Mouse (Mus musculus): ENCODE results near the gene Prf1. TPM values are rescaled to one million over a fixed set of nuclear protein-coding genes. Genes with fewer than 3 reads are reported as not detected.

The Prf1 gene
- polyA plus RNA-seq, 1 experiment from 2014 or later, result not detected

DNA sequence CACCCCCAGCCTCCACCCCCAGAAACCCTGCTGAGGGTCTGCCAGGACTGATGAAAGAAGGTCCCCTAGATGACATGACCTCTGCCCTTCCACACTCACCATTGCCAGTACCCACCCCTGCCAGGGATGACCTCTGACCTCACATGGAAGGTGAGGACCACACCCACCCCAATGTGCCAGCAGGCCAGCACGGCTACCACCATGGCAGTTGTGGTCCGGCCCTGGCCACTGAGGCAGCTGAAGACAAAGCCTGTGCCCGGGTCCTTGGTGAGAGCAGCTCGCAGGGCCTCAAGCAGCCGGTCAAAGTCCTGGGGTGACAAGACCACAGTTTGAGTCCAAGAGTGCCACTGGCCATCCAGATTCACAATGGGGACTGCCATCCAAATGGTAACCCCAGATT, 43.4 kb downstream of the Prf1 start:
- no peak overlapping the region for H3K4me2 ChIP-seq
- no peak for ATAC-seq (ENCODE audit: low FRiP score)
- no peak overlapping the region for H3K9ac ChIP-seq (replicated peaks)
- 0 out of 2 replicates have a peak, but pooled peaks cover 6% of the 10 kb centered on the region for H3K36me3 ChIP-seq
- H3K4me1 ChIP-seq, result peaks cover 12% of the 10 kb centered on the region
- no peak overlapping the region for H3K4me3 ChIP-seq (replicated peaks)
- no peaks in the 10 kb centered on the region for H3K9me3 ChIP-seq (replicated peaks)
- WGBS, result 93% methylated on average over 5 of the region's 5 CpGs
- H3K27ac ChIP-seq (replicated peaks), result no peak overlapping the region
- H3K27me3 ChIP-seq (replicated peaks), result no peaks in the 10 kb centered on the region

- no peaks in the 10 kb centered on the region for H3K27me3 ChIP-seq (replicated peaks)
- no peak overlapping the region for H3K4me2 ChIP-seq
- H3K9ac ChIP-seq (replicated peaks), result no peak overlapping the region
- peak; percentile 30; the same call in 1 of the 2 replicates for ATAC-seq (ENCODE audit: low FRiP score)
- H3K4me3 ChIP-seq (replicated peaks), result no peak overlapping the region
- no peak overlapping the region for H3K27ac ChIP-seq (replicated peaks)
- H3K4me1 ChIP-seq, result peaks cover 17% of the 10 kb centered on the region
- WGBS, result 79% methylated on average over 6 of the region's 6 CpGs
- H3K36me3 ChIP-seq, result 0 out of 2 replicates have a peak, but pooled peaks cover 6% of the 10 kb centered on the region
- no peaks in the 10 kb centered on the region for H3K9me3 ChIP-seq (replicated peaks)
Observed at GRCm38 (mm10) chr10:61341557-61341956, 43.9 kb downstream of the Prf1 start.

GRCm38 (mm10) chr10:61342750-61343149, 45.1 kb downstream of the Prf1 start:
- H3K36me3 ChIP-seq, result 0 out of 2 replicates have a peak, but pooled peaks cover 6% of the 10 kb centered on the region
- no peak overlapping the region for H3K4me2 ChIP-seq
- 96% methylated on average over 13 of the region's 13 CpGs for WGBS
- no peaks in the 10 kb centered on the region for H3K9me3 ChIP-seq (replicated peaks)
- H3K4me1 ChIP-seq, result peaks cover 23% of the 10 kb centered on the region
- no peak overlapping the region for H3K4me3 ChIP-seq (replicated peaks)
- H3K27ac ChIP-seq (replicated peaks), result no peak overlapping the region
- H3K9ac ChIP-seq (replicated peaks), result no peak overlapping the region
- no peaks in the 10 kb centered on the region for H3K27me3 ChIP-seq (replicated peaks)
- ATAC-seq (ENCODE audit: low FRiP score), result no peak

DNA sequence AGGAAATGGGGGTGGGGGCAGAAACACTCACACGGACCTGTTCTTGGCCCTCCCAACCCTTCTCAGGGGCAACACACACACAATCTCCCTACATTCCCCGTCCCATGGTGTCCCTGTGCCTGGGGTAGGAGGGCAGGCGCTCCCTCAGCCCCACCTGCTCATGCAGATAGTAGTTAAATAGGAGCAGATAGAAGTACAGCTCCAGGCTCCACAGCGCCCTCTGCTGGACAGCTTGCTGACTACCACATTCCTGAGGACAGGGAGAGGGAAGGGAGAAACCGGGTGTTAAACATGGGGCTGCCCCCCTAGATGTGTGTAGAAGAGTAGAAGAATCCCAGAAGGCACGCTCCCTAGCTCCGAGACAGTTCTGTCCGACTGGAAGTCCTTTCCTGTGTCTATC, 46.3 kb downstream of the Prf1 start:
- no peak overlapping the region for H3K4me3 ChIP-seq (replicated peaks)
- peaks cover 23% of the 10 kb centered on the region for H3K4me1 ChIP-seq
- H3K36me3 ChIP-seq, result peaks cover 12% of the 10 kb centered on the region
- no peaks in the 10 kb centered on the region for H3K27me3 ChIP-seq (replicated peaks)
- H3K9ac ChIP-seq (replicated peaks), result no peak overlapping the region
- H3K9me3 ChIP-seq (replicated peaks), result no peaks in the 10 kb centered on the region
- 59% methylated on average over 8 of the region's 8 CpGs for WGBS
- ATAC-seq (ENCODE audit: low FRiP score), result no peak
- H3K27ac ChIP-seq (replicated peaks), result no peak overlapping the region
- no peak overlapping the region for H3K4me2 ChIP-seq

- Histone ChIP-seq H3K27ac (replicated peaks) (no peak overlapping the region), H3K9ac (replicated peaks) (no peak overlapping the region), H3K36me3 (peaks cover 19% of the 10 kb centered on the region), H3K4me3 (replicated peaks) (no peak overlapping the region), H3K4me2 (no peak overlapping the region), H3K27me3 (replicated peaks) (no peaks in the 10 kb centered on the region), H3K9me3 (replicated peaks) (no peaks in the 10 kb centered on the region), H3K4me1 (peaks cover 23% of the 10 kb centered on the region)
- no peak for ATAC-seq (ENCODE audit: low FRiP score)
- 77% methylated on average over 8 of the region's 8 CpGs for WGBS
Observed at GRCm38 (mm10) chr10:61345179-61345578, 47.5 kb downstream of the Prf1 start.

GRCm38 (mm10) chr10:61346374-61346773, 48.7 kb downstream of the Prf1 start:
- H3K27me3 ChIP-seq (replicated peaks), result no peaks in the 10 kb centered on the region
- H3K27ac ChIP-seq (replicated peaks), result no peak overlapping the region
- no peaks in the 10 kb centered on the region for H3K9me3 ChIP-seq (replicated peaks)
- ATAC-seq (ENCODE audit: low FRiP score), result no peak
- H3K9ac ChIP-seq (replicated peaks), result no peak overlapping the region
- 28% methylated on average over 10 of the region's 10 CpGs for WGBS
- no peak overlapping the region for H3K4me3 ChIP-seq (replicated peaks)
- peaks cover 23% of the 10 kb centered on the region for H3K4me1 ChIP-seq
- H3K36me3 ChIP-seq, result peaks cover 31% of the 10 kb centered on the region
- H3K4me2 ChIP-seq, result no peak overlapping the region

GRCm38 (mm10) chr10:61351216-61351615, 53.6 kb downstream of the Prf1 start:
- H3K27ac ChIP-seq (replicated peaks), result no peak overlapping the region

More at GRCm38 (mm10) chr10:61351216-61351615, 53.6 kb downstream of the Prf1 start:
- Histone ChIP-seq H3K27me3 (replicated peaks) (no peaks in the 10 kb centered on the region), H3K4me2 (no peak overlapping the region), H3K4me1 (peaks cover 9% of the 10 kb centered on the region), H3K36me3 (peaks cover 31% of the 10 kb centered on the region), H3K9me3 (replicated peaks) (no peaks in the 10 kb centered on the region), H3K9ac (replicated peaks) (no peak overlapping the region), H3K4me3 (replicated peaks) (no peak overlapping the region)
- ATAC-seq (ENCODE audit: low FRiP score), result no peak
- 53% methylated on average over 4 of the region's 4 CpGs for WGBS

Other genes starting within 250 kb of the Prf1 start
- gene Pcbd1, start 208.5 kb upstream of the Prf1 start, polyA plus RNA-seq (2015; fragmentation: Nextera tagmentation; extraction: Ambion mirVana), result 48.6 and 52.2 TPM in 2 replicates
- gene Sgpl1, start 150.1 kb upstream of the Prf1 start, polyA plus RNA-seq (2015; fragmentation: Nextera tagmentation; extraction: Ambion mirVana), result 39.0 and 55.6 TPM in 2 replicates
- gene Tbata, start 125.9 kb upstream of the Prf1 start, polyA plus RNA-seq (2015; fragmentation: Nextera tagmentation; extraction: Ambion mirVana), result 73.7 TPM in 1 of 2 replicates, not detected in the other
- gene Adamts14, start 24.4 kb upstream of the Prf1 start, polyA plus RNA-seq (2015; fragmentation: Nextera tagmentation; extraction: Ambion mirVana), result 0.43 and 0.54 TPM in 2 replicates
- gene Pald1, start 85.7 kb downstream of the Prf1 start, polyA plus RNA-seq (2015; fragmentation: Nextera tagmentation; extraction: Ambion mirVana), result 24.9 and 27.8 TPM in 2 replicates
- 0.14 and 0.23 TPM in 2 replicates for gene Nodal, start 120.1 kb downstream of the Prf1 start, polyA plus RNA-seq (2015; fragmentation: Nextera tagmentation; extraction: Ambion mirVana)
- gene Eif4ebp2, start 154.8 kb downstream of the Prf1 start, polyA plus RNA-seq (2015; fragmentation: Nextera tagmentation; extraction: Ambion mirVana), result 44.1 and 57.0 TPM in 2 replicates
- gene Lrrc20, start 178.0 kb downstream of the Prf1 start, polyA plus RNA-seq (2015; fragmentation: Nextera tagmentation; extraction: Ambion mirVana), result 12.1 and 14.5 TPM in 2 replicates

Data from neural tube, embryonic 15.5 days (tissue).